Mouse (Mus musculus) skeletal muscle tissue, adult 2 months (tissue): ENCODE results near the gene Bmp6.

ENCODE experiments used
- DNase-seq: peaks from one replicate; pipeline ENCODE4 v3.0.0-alpha.2; 2012; ENCODE audit warnings: low read depth, low spot score

The Bmp6 gene

DNA sequence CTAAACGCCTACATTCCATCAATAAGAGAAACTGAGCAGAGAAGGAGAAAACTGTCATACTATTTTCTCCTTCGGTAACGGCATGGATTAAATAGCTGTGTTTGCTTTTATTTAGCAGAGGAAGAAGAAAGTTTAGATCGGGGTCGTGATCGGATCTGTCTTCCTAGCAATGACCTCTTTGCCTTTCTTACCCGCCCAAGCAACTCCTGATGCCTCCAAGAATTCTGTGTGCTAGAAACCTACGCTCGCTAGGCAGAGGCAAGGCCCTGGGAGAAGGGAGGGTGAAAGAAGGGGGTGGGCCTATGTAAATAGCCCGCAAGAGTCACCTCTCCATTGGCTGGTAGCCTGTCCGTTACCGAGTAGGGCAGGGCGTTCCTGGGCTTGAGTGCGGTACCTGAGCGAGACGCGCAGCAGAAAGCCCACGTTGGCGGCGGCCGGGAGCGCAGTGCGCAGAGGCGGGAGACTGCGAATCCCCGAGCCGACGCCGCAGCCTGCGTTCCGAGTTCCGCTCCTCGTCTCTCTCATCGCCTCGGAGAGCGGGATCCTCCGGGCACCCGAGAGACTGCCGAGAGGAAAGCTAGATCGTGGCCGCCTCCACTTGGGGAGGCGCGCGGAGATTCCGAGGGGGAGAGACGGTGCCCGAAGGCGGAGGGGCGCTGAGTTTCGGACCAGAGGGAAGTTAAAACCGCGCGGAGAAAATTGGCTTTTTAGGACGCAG, at the start of gene Bmp6:
Bmp6 (plus strand) TSS at position 395 of the 718 bp plus-strand sequence.
- peak; percentile 70 for DNase-seq

DNA sequence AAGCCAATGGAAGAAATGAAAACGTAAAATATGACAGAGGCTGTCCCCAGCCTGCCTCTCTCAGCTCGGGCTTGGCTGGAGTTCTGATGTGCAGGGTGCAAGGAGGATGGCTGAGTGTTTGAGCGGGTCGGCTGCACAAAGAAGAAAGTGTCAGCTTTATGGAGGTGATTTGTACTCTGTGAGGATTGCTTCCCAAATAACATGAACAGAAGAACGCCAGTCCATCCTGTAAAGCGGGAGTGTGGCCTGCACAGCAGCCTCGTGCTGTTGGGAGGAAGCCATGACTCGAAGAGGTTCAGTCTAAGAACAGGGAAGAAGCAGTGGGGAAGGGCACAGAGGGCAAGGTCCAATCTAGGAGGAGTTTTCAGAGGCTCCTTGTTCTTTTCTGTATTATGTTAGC, 48.7 kb upstream of the Bmp6 start:
- no peak for DNase-seq

DNA sequence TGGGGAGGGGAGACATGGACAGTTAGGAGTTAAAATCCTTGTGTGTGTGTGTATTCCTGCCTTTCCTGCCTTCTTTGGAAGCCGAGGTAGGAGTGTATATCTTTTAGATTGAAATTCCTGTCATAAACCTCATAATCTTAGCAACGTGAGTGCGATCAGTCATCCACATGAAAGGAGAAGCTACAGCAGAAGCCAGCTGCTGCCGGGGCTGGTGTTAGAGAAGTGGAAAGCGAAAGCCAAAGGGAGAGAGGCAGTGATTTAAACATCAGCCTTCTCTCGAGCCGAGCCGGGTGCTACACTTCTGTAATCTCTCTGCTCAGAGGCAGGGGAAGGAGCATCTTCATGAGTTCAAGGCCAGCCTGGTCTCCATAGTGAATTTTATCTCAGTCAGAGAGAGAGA, 48.3 kb upstream of the Bmp6 start:
- DNase-seq: no peak

DNA sequence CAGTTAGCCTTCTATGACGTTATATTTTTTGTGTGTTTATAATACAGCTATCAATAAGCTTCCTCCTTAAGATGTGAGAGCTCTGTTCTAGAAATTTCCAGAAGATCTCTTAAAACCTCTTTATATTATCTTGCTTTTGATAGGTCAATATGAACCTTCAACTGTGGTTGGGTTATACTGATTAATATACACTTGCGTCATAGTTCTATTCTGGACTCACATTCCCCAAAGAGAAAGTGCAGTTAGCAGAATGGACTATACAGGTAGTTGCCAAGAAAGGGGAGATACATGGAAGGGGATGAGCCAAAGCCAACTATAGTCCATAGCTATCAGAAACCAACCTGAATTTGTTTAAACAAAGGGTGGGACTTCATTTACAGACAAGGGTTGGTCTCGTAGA, 33.8 kb upstream of the Bmp6 start:
- DNase-seq: no peak

DNA sequence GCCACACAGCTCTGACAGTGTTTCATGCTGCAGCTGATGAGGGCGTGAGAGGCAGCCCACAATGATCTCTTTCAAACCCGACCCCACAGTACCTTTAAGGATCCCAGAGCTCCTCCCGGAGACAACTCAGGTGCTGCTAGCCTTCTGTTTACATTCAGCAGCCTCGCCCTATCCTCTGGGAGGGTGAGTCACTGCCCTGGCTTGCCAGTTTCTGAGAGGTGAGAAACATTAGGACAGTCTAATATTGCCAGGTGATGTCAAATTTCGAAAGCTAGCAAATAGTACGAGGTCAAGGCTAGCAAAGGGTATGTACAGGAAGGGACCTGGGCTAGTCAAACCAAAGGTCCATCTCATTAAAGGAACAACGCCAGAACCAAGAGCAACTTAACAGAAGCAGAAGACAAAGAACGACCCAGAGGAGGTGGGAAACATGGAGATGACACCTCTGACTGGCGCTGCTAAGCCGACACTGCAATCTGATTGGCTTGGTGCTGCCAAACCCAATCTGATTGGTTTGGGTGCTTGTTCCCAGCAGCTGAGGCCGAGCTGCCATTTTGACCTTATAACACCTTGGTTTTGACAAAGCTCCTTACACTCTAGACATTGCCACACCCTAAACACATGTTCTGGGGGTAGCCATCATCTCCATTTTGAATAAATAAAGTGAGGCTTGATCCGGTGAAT, 32.4 kb upstream of the Bmp6 start:
- no peak for DNase-seq

DNA sequence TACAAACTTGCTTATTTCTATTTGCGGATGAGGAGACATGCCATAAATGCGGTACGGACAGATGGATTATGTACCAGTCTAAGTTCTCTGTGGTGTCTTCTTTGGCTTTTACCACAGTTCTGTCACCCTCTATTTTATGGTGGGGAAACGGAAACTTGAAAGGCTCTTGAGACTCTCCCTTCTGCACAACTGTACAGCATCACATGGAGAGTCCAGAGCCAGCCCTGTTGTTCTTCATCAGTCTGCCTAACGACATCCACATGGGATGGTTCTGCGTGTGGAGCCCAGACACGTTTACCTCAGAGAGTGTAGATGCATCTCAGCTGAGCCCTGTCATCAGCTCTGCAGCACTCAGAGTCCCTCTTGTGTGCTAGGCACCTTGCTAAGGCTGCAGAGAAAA, 30.3 kb upstream of the Bmp6 start:
- DNase-seq: no peak

DNA sequence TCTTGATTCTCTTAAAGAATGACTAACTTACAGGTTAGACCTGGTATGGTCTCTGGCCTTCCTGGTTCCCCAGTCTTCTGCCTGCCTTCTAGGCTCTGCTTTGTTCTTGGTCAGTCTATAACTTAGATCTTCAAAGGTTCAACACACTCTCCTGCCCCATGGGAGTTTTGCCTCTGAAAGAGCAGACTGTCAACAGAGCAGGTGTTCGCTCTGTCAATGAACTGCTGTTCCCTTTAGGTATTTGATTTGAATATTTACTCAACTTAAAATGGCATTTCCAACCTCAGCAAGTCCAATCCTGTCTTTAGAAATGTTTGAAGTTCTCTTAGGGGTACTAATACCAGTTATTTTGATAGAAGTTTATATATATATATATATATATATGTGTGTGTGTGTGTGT, 26.5 kb upstream of the Bmp6 start:
- no peak for DNase-seq

DNA sequence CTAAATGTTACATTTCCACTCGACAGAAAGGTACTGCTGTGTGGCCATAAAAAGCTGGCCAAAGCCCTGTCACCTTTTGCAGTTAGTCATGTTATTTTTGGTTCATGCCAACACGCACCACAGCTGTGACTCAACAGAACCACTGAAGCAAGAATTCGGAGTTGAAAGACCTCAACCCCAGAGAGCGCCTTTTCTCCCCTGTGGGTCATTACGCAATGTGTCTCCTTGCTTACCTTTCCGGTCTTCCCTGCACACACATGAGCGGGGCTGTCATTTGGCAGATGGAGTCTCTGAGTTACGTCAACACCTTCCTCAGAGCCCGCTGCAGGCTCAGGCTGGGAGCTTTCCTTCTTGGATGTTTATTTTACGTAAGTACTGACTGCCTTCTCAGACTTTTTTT, 24.6 kb upstream of the Bmp6 start:
- DNase-seq: no peak

DNA sequence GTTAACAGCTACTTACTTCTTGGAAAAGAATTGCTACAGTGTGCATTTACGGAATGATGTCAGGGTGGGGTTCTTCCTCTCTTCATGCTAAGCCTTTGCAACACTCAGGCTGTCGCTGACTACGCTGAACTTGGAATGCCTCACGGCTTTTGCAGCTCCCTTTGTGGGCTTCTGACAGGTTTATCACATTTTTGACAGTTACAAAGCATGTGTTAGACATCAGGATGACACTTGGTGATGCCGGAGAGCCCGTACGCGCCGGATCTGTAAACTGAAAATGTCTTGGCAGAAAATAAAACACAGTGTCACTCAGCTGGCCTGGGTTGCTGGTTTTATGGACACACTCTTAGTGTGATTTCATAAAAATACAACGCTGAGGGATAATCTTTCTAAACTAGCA, 20.5 kb upstream of the Bmp6 start:
- no peak for DNase-seq

DNA sequence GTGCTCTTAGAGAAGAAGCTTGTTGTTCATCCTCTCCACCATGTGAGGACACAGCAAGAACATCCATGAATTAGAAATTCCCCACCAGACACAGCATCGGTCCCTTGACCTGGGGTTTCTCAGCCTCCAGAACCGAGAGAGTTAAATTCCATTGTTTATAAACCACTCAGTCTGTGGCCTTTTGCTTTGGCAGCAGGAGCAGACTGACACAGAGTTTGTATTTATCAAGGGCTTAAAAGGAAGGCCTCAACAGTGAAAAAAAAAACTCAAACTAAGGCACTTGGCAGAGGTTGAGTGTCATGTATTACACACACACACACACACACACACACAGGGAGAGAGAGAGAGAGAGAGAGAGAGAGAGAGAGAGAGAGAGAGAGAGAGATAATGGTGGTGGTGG, 17.5 kb upstream of the Bmp6 start:
- no peak for DNase-seq

DNA sequence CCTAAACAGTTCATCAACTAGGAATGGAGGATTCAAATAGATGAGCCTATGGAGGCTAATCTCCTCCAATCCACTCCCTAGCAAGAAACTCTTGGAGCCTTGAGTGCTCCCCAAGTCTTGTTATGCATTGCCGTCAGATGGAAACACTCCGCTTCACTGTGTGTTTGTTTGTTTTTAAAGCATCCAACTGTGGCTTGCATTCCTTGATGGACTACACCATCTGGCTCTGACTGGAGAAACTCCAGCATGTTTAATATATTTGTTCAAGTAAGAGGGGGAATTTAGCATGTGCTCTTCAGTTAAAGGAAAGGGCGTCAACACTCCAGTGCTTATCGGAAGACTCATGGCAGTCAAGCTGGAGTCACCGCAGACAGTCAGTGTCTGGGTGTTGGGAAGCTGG, 11.4 kb upstream of the Bmp6 start:
- no peak for DNase-seq

DNA sequence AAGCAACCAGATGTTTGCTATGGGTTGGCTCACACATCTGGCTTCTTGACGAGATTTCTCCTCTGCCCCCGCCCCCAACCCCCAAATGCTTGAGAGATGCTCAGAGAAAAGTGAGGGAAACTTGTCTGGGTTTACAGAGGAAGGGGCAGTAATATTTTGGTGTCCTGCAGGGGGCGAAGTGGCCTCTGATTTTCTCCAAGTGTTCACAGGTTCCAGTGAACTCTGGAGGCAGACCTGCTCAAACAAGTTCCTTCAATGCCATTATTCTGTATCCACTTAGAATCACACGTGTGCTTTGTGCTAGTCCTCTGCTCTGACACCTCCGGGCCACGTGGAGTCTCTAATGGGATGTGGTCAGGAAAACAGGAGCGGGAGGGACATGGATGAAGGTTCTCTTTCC, 2.3 kb upstream of the Bmp6 start:
- DNase-seq: peak; percentile 38

DNA sequence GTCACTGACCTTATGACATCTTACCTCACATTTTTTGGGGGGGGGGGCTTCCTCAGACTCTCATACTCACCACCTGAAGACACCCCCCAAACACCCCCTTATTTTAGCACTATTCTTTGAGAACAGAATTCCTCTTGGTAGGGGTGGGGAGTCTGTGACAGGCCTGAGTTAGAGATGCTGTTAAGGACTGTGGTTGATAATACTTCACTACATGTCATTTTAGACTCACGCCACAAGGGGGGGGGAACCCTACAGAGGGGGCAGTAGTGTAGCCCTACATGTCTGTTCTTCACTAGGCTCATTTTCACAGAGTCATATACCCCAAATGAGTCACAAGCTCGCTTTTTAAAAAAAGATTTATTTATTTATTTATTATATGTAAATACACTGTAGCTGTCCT, 1.7 kb upstream of the Bmp6 start:
- no peak for DNase-seq

DNA sequence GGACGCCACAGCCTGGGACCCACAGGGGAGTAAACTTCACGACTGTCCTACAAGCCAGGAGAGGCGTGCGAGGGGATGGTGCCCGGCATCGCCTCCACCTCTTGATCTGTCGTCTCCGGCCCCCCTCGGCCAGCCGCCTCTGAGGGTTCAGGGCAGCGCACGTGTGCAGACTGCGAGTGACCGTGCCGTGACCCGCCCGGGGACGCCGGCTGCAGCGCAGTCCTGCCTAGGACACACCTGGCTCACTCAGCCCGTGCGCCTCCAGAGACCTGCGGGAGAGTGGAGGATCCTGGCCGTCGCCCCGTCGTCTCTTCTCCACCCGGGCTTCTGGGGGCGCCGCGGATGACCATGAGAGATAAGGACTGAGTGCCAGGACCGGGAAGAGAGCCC, 519 bp downstream of the Bmp6 start:
- no peak for DNase-seq

DNA sequence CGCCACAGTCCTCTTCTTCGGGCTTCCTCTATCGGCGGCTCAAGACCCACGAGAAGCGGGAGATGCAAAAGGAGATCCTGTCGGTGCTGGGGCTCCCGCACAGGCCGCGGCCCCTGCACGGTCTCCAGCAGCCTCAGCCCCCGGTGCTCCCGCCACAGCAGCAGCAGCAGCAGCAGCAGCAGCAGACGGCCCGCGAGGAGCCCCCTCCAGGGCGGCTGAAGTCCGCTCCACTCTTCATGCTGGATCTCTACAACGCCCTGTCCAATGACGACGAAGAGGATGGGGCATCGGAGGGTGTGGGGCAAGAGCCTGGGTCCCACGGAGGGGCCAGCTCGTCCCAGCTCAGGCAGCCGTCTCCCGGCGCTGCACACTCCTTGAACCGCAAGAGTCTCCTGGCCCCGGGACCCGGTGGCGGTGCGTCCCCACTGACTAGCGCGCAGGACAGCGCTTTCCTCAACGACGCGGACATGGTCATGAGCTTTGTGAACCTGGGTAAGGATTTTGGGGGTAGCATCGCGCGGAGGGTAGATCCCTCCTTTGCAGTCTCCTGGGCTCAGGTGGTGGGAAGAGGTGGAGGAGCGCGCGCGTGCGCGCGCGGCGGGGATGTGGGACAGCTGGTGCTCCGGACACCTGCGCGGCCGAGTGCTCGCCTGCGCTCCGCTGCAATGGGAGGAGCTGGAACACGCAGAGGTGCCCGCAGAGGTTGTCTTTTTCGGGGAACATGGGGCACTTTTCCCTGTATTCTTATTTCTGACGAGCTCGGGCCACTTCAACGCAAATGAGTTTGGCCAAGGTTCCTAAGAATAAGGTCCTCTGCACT, 1.4 kb downstream of the Bmp6 start:
- no peak for DNase-seq

DNA sequence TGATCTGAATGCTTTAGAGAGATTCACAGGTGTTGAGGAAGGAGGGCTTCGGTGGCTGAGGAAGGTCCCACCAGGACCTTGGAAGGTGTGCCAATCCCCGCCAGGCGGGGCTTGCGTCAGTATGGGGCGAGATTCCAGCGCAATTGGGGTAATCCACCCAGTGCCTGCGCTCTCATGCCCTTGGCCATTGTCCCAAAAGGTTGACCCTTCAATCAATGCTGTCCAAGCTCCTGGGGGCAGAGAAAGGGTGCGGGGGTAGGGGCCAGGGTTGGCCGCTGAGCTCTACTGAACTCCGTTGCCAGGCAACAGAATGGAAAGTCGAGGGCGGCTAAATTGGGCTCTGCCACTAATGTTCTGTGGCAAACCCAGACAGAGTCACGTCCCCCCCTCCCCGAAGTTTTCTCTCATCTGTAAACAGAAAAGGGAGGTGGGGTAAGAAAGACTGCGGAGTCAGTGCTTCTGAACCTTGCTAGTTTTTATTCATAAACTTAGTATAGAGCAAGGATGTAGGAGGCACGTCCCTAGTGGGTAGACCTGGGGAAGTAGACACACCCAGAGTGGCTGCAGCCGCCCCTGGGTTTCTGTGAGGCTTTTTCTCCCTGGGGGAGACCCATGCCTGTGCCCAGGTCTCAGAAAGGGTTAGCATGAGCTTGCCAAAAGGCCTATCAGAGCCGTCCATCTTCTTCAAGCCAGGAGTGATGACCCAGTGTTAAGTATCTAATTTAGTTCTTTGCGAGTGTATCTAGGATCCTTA, 2.3 kb downstream of the Bmp6 start:
- no peak for DNase-seq

DNA sequence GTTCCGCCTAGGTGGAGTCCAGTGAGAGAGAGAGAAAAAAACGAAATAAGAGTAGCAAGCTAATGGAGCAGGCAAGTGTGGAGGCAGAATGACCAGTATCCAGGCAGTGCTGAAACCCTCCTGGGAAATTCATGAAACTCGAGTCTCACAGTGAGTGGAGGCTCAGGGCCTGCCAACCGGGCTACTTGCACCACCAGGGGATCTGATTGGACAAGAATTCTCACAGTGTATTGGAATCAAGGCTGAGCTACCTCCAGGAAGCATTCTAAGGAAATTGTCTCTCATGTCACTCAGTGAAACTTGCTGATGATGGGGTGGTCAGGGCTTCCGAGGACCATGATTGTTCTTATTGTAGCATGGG, 2.8 kb downstream of the Bmp6 start:
- DNase-seq: no peak

DNA sequence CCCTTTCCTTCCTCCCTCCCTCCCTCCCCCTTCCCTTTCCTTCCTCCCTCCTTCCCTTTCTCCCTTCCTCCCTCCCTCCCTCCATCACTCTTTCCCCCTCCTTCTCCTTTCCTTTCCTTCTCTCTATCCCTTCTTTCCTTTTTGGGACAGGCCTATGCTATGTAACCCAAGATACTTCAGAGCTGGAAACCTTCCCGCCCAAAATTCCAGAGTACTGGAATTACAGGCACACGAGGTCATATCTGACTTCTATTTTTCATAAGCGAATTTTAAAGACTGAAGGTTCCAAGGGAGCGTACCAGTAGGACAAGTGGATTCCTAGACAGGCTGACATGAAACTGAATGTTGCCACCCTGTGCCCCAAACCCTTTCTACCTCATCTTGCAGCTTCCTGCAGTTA, 4.1 kb downstream of the Bmp6 start:
- DNase-seq: no peak

DNA sequence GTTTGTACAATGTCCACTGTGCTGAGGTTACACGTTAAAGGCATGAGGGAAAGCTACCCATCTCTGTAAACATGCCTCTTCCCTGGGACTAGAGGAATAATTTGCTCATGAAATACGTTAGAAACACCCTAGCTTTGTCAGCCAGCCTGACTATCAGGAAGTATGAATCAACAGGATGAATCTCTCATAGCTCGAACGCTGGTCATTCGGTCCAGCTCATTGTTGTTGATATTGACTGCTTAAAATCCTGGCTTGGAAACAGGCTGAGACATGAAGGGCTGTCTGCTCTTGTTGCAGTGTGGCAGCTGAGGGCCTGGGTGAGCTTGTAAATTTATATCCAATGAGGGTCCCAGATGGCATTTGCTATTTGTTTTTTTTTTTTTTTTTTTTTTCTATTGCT, 4.9 kb downstream of the Bmp6 start:
- DNase-seq: no peak

DNA sequence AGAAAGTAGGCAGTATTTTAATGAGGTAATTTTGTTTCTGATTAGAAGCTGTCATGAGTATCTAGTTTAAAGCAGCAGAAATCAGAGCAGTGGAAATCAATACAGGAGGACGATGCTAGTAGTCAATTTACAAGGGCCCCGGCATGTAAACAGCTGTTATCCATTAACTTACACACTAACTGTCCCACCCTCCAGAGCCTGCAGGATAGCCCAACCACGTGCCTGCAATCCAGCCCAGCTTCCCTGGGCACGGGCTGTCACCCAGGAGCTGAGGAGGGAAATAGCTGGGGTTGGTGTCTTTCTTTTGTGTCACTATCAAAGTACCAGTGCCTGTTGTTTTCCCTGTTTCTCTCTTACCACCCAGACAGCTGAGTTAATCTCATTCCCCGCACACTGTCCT, 7.1 kb downstream of the Bmp6 start:
- DNase-seq: no peak

DNA sequence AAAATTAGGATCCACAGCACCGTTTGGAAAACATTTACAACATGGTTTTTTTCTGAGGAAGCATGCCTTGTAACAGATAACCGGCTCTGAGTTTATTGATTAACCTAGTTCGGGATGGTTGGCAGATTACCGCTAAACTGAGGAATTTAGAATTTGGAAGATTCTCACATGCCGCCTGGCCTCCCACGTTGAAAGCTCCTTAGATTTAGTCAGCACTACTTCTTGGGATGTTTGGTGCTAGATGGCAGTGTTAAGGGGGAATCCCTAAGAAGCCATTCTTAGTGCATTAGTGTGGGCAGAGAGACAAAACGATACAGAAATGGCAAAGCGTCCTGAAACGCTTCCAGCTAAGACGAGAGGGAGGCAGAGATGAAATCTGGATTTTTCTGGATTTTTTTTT, 8.1 kb downstream of the Bmp6 start:
- DNase-seq: no peak
